Mouse (Mus musculus): ENCODE data around the gene Grb7. TPM values are rescaled to one million over a fixed set of nuclear protein-coding genes. Genes with fewer than 3 reads are reported as not detected.

Gene Grb7
- polyA plus RNA-seq, 1 experiment from 2014 or later = 1.7 TPM

DNA sequence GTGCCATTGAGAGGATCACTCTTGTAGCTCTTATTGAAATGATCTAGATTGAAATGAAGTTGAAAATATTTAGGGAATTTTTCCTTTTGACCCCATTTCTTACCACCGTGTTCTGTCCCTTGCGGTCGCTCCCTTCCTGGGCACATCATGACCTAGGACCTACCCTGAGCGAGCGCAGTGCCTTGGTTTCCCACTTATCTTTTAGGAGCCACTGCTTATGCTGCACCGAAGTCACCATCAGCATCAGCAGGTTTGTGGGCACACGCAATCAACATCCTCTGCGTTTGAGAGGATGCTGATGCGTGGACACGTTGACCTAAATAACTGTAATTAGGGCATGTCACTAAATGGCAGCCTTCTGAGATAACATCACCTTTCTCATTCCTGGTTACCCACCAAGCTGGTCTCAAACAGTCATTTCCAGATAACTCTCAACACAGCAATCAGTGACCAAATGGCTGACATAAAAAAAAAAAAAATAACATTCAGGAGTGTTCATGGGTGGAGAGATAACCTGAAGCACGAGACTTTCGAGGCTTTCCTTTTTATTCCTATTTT is 33.8 kb downstream of the Grb7 start:
- peaks cover 83% of the 10 kb centered on the region for H3K27me3 ChIP-seq
- no peak for DNase-seq (ENCODE audit: low read depth, low spot score)
- POLR2A ChIA-PET = no interaction called here
- in situ Hi-C loops (cut with MboI; ENCODE audit: low pct_unique_long_range_greater_than_20kb) = no loop called here
- ATAC-seq = no peak
- TF ChIP-seq CTCF (IDR thresholded peaks at IDR 0.05) = no peak
- CTCF ChIA-PET = no interaction called here

DNA sequence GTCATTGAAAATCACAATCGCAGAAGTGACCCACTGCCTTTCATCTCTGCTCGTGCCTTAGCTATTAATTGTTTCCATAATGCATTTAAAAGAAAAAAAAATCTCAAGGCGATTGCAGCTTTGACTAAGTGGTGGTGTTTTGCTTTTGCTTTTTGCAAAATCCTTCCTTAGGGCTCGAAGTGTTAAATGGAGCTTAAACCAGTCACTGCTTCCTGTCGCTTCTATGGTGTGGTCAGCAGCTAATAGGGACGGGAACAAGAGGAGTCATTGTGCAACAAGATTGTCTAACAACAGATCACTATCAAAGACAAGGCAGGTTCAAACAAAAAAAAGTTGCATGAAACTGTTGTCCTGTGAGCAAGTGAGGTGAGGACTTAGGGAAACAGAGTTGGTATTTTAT is 35.0 kb downstream of the Grb7 start:
- TF ChIP-seq CTCF (IDR thresholded peaks at IDR 0.05) = no peak
- peaks cover 78% of the 10 kb centered on the region for H3K27me3 ChIP-seq
- in situ Hi-C loops (cut with MboI; ENCODE audit: low pct_unique_long_range_greater_than_20kb) = no loop called here
- ATAC-seq = no peak
- no peak for DNase-seq (ENCODE audit: low read depth, low spot score)
- POLR2A ChIA-PET = no interaction called here
- CTCF ChIA-PET = no interaction called here

DNA sequence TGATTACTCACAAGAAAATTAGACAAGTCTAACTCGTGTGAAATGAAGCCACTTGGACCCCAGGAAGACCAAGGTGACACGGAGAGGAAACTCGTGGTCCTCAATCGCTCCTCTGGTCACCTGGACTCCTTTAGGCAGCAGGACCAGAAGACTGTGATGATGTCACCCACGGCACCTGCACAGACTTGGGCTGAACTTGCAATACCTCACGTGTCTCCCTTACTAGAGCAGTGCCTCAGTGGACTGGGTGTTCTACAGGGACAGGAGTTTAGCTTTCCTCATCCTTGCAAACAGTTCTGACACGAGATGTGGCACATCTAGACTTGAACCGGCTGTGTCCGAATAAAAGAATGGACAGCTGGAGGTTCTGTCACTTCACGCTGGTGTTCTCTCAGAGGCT is 35.9 kb downstream of the Grb7 start:
- in situ Hi-C loops (cut with MboI; ENCODE audit: low pct_unique_long_range_greater_than_20kb) = no loop called here
- DNase-seq (ENCODE audit: low read depth, low spot score) (no peak), ATAC-seq (no peak)
- POLR2A ChIA-PET = no interaction called here
- TF ChIP-seq CTCF (IDR thresholded peaks at IDR 0.05) = no peak
- CTCF ChIA-PET = no interaction called here
- H3K27me3 ChIP-seq = peaks cover 69% of the 10 kb centered on the region

DNA sequence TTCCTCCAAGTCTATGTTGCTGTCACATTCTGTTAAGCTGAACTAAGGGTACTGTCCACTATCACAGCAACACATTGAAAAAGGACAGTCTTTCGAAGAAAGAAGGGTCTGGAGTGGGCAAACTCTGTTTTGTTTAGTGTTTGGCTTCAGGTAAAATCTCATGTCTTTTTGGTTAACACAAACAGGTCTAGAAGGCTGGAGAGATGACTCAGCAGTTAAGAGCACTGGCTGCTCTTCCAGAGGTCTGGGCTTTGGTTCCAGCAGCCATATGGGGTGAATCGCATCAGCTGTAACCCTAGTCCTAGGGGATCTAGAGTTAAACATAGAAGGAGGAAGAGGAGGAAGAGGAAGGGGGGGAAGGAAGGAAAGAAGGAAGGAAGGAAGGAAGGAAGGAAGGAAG is 39.6 kb downstream of the Grb7 start:
- DNase-seq (ENCODE audit: low read depth, low spot score) = no peak
- H3K27me3 ChIP-seq = peaks cover 44% of the 10 kb centered on the region
- ChIA-PET POLR2A (no interaction called here), CTCF (no interaction called here)
- ATAC-seq = no peak
- no peak for TF ChIP-seq CTCF (IDR thresholded peaks at IDR 0.05)
- in situ Hi-C loops (cut with MboI; ENCODE audit: low pct_unique_long_range_greater_than_20kb) = no loop called here

DNA sequence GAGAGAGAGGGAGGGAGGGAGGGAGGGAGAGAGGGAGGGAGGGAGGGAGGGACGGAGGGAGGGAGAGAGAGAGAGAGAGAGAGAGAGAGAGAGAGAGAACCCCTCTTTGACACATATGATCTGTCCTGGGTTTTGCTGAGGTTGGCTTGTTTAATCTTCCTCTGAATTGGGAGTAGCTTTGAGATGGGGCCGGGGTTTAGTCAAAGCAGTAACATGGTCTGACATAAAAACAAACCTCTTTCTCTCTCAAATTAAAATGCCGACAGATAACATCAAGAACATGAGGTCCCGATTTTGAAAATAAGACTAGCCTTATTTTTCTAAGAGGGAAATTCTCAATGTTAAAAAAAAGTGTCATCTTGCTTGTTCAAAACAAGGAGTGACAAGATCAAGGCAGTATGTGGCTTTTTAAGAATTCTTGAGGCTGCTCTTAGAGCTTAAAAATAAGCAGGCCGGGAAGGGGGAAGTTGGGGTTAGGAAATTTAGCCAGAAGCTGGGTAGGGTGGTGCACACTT is 41.4 kb downstream of the Grb7 start:
- TF ChIP-seq CTCF (IDR thresholded peaks at IDR 0.05) = no peak
- H3K27me3 ChIP-seq = peaks cover 27% of the 10 kb centered on the region
- in situ Hi-C loops (cut with MboI; ENCODE audit: low pct_unique_long_range_greater_than_20kb) = no loop called here
- POLR2A ChIA-PET = no interaction called here
- CTCF ChIA-PET = no interaction called here
- no peak for ATAC-seq
- no peak for DNase-seq (ENCODE audit: low read depth, low spot score)

DNA sequence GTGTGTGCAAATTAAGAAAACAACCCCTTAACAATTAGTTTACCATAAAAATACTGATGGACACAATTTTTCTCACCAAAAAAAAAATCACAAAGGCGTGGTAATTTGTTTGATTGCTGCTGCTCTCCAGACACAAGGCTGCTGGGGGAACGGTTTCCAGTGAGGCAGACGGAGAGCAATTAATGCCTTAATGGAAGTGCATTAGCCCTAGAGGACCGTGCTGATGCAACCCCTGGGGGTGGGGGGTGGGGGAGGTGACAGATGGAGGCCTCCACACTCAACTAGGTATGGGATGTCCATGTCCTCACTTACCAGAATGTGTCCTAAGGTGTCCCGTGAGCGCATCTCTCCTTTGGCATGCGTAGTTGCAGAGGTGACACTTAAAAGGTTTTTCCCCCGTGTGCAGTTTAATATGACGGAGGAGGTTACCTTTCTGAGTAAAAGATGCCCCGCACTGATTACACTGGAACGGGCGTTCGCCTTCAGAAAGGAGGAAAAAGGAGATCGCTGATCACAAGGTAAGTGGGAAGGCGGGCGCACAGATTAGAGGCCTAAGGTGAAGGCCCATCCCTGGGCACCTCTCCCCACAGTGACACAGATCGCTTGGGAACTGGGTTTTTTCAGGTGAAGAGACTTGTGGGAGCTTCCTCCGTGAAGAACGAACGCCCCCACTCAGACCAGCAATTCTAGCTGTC is 42.5 kb downstream of the Grb7 start:
- TF ChIP-seq CTCF (IDR thresholded peaks at IDR 0.05) = no peak
- ATAC-seq = no peak
- POLR2A ChIA-PET = no interaction called here
- CTCF ChIA-PET = no interaction called here
- H3K27me3 ChIP-seq = peaks cover 31% of the 10 kb centered on the region
- no peak for DNase-seq (ENCODE audit: low read depth, low spot score)
- in situ Hi-C loops (cut with MboI; ENCODE audit: low pct_unique_long_range_greater_than_20kb) = no loop called here

DNA sequence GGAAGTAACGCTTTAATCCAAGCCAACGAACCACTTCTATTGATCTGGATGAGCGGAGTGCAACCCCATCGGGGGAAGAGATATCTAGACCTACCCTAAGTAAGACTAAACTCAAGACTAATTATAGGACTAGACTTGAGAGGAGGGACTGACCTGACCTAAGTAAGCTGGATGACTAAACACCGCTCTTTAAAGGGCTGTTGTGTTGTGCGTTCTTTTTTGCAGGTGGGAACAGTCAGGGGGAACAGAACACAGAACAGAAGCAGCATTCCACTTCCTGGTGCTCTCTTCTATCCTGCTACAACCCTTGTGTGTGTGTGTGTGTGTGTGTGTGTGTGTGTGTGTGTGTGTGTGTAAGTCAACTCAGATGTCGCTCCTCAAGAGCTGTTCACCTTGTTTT is 45.4 kb downstream of the Grb7 start:
- no peak for TF ChIP-seq CTCF (IDR thresholded peaks at IDR 0.05)
- ChIA-PET CTCF (no interaction called here), POLR2A (no interaction called here)
- in situ Hi-C loops (cut with MboI; ENCODE audit: low pct_unique_long_range_greater_than_20kb) = no loop called here
- H3K27me3 ChIP-seq = peaks cover 25% of the 10 kb centered on the region
- ATAC-seq = no peak
- no peak for DNase-seq (ENCODE audit: low read depth, low spot score)

DNA sequence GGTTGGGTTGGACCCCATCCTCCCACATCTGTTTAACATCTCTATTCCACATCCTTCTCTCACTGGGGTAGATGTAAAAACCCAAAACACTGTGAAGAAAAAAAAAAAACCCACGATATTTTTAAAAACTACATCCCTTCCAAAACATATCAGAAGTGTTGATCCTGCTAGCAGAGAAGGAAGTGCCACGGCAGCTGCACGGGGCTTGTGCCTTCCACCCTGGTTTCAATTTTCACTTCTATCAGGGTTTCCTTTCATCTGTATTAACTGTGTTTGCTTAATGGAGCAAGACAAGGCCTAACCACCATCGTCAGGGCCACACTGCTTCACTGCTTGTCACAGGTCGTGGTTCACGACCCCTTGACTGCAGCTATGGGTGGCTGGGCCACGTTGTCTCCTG is 46.8 kb downstream of the Grb7 start:
- ATAC-seq = no peak
- no peak for DNase-seq (ENCODE audit: low read depth, low spot score)
- peaks cover 30% of the 10 kb centered on the region for H3K27me3 ChIP-seq

DNA sequence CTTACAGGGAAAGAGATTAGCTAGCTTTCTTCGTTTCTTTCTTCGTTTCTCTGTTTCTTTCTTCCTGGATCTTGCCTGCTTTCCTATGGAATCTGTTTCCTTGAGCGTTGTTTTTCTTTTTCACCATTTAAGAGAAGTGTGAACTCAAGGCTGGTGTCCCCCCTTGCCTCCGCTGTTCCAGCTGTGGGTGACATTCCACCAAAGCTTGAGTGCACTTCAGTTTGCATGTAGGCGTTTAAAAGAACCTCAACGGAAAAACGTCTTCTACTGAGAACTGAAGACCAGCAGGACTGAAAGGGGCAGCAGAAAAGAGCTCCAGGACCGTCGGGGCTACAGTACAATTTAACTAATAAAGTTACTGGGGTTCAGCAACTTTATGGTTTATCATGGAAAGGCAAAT is 47.2 kb downstream of the Grb7 start:
- DNase-seq (ENCODE audit: low read depth, low spot score) (no peak), ATAC-seq (no peak)
- ChIA-PET POLR2A (no interaction called here), CTCF (interaction anchor here (1.3 kb wide), 1 partner anchor 13 kb away, joined by 3 read pairs; no protein-coding TSS in a partner anchor)
- no peak for TF ChIP-seq CTCF (IDR thresholded peaks at IDR 0.05)
- in situ Hi-C loops (cut with MboI; ENCODE audit: low pct_unique_long_range_greater_than_20kb) = no loop called here
- H3K27me3 ChIP-seq = peaks cover 30% of the 10 kb centered on the region

More for the DNA sequence above, 46.8 kb downstream of the Grb7 start:
- ChIA-PET POLR2A (no interaction called here), CTCF (interaction anchor here (1.3 kb wide), 1 partner anchor 14 kb away, joined by 3 read pairs; no protein-coding TSS in a partner anchor)
- in situ Hi-C loops (cut with MboI; ENCODE audit: low pct_unique_long_range_greater_than_20kb) = no loop called here
- TF ChIP-seq CTCF (IDR thresholded peaks at IDR 0.05) = no peak

DNA sequence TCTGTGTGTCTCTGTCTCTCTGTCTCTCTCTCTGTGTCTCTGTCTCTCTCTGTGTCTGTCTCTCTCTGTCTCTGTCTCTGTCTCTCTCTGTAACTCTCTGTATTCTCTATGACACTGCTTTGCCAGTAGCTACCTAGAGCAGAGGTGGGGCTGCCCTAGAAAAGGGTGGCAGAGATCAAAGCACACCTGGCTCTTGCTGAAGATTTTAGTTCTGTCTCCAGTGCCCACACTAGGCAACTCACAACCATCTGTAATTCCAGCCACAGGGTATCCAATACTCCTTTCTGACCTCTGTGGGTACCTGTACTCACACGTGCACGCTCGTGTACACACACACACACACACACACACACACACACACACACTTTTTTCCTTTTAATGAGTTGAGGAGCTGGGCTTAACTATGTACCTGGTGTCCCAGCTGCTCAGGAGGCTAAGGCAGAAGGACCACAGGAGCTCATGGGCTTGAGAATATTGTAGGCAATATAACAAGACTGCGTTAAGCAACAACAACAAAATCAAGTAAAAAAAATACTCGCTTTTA is 49.1 kb downstream of the Grb7 start:
- ATAC-seq = no peak

DNA sequence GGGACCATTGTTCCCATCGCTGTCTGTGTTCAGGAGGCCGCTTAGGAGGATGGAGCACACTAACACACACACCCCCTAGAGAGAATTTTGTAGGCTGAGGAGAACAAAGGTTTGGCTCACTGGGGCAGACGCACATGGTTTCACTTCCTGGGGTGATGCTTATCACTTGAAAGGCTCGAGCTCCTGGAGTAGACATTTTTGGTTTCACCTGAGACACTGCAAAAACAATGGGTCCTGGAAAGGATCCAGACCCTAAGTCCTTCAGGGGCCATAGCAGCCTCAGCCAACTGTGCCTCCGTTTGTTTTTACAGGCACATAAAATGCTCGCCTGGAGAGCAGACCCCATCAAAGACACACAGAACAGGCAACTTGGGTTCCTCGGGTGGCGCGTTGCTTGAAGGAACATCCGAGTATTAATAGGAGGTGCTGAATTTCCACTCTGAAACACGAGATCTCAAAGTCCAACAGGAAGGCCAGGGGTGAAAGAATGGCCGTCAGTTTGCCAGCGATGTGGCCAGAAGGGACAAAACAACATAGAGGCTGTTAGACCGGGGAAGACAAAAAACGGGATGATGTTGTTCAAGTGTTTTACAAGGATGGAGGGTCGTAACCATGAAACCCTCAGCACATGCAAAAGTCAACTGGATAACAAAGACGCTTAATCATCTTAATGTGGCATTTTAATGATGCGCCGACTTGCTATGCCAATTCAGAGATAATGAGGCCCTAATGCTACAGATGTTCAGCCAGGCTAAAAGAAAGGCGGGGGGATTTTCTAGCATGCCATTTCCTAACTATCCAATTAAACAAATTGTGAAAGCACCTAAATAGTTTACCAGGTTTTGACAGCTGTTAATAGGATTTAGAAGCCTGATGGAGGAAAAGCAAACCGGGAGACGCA is 51.4 kb downstream of the Grb7 start:
- ChIA-PET CTCF (no interaction called here), POLR2A (no interaction called here)
- no peak for TF ChIP-seq CTCF (IDR thresholded peaks at IDR 0.05)
- ATAC-seq (no peak), DNase-seq (ENCODE audit: low read depth, low spot score) (no peak)
- in situ Hi-C loops (cut with MboI; ENCODE audit: low pct_unique_long_range_greater_than_20kb) = no loop called here
- H3K27me3 ChIP-seq = peaks cover 65% of the 10 kb centered on the region

More for the DNA sequence above, 49.1 kb downstream of the Grb7 start:
- in situ Hi-C loops (cut with MboI; ENCODE audit: low pct_unique_long_range_greater_than_20kb) = no loop called here
- H3K27me3 ChIP-seq = peaks cover 44% of the 10 kb centered on the region
- DNase-seq (ENCODE audit: low read depth, low spot score) = no peak
- CTCF ChIA-PET = no interaction called here
- POLR2A ChIA-PET = no interaction called here
- no peak for TF ChIP-seq CTCF (IDR thresholded peaks at IDR 0.05)

Measured in Patski (cell line).